Mouse (Mus musculus) liver, embryonic 14.5 days (tissue): Measurements from ENCODE around the gene Gm10260. TPM values are rescaled to one million over a fixed set of nuclear protein-coding genes. Genes with fewer than 3 reads are reported as not detected.

Experiments used
- ATAC-seq: fragments of 200-750 bp; cut with Nextera tagmentation; 2 replicates; pipeline ENCODE4 v1.8.0; 2017; ENCODE audit warnings: moderate number of reproducible peaks, mild to moderate bottlenecking, moderate library complexity; ENCODE audit not compliant: insufficient read depth
- DNase-seq, 3 experiments: peaks; one replicate each; pipeline ENCODE4 v3.0.0-alpha.2; 2012 to 2013; ENCODE audit warnings: low read depth in 3 of 3, low spot score in 3 of 3
- H3K27ac ChIP-seq: fragments of 300-500 bp; sonication (generic); 2 replicates; pipeline ENCODE4 v1.5.1; 2014; ENCODE audit warnings: moderate library complexity, mild to moderate bottlenecking, control low read depth, inconsistent platforms
- H3K27me3 ChIP-seq: fragments of 300-500 bp; sonication (generic); 2 replicates; pipeline ENCODE4 v1.6.1; 2014; ENCODE audit warnings: mild to moderate bottlenecking, low read length, moderate library complexity; ENCODE audit not compliant: control insufficient read depth, insufficient read depth
- H3K36me3 ChIP-seq: fragments of 300-500 bp; sonication (generic); replicated peaks from 2 replicates; pipeline ENCODE4 v1.6.1; 2014; ENCODE audit warnings: low read depth; ENCODE audit not compliant: control insufficient read depth, insufficient read depth
- H3K4me1 ChIP-seq, 2 experiments: fragments of 200-500 bp in 1 of 2; fragments of 300-500 bp in 1 of 2; sonication (generic) in 1 of 2; replicated peaks; 2 replicates each; pipeline ENCODE4 v1.6.1; 2012 to 2014; ENCODE audit warnings: antibody characterized with exemption in 1 of 2, inconsistent platforms in 1 of 2, low read length in 1 of 2; ENCODE audit not compliant: control insufficient read depth in 2 of 2, insufficient read depth in 2 of 2
- H3K4me2 ChIP-seq: fragments of 300-500 bp; sonication (generic); 2 replicates; pipeline ENCODE4 v1.6.1; 2014; ENCODE audit warnings: low read depth, mild to moderate bottlenecking, control low read depth, moderate library complexity
- H3K4me3 ChIP-seq, 2 experiments: fragments of 200-500 bp in 1 of 2; fragments of 300-500 bp in 1 of 2; sonication (generic) in 1 of 2; 2 replicates each; pipeline ENCODE4 v1.5.1; 2012 to 2014; ENCODE audit warnings: low read depth in 2 of 2, low read length in 2 of 2, mild to moderate bottlenecking in 2 of 2, control low read depth in 1 of 2, inconsistent platforms in 1 of 2, moderate library complexity in 1 of 2; ENCODE audit not compliant: insufficient read depth in 1 of 2
- H3K9ac ChIP-seq: fragments of 300-500 bp; sonication (generic); replicated peaks from 2 replicates; pipeline ENCODE4 v1.6.1; 2014; ENCODE audit warnings: mild to moderate bottlenecking, control low read depth, moderate library complexity
- H3K9me3 ChIP-seq: fragments of 300-500 bp; sonication (generic); 2 replicates; pipeline ENCODE4 v1.6.1; 2016; ENCODE audit warnings: low read length, mixed read lengths; ENCODE audit not compliant: control insufficient read depth
- CTCF ChIP-seq: IDR thresholded peaks from 2 replicates; pipeline ENCODE4 v1.5.1; 2016; ENCODE audit warnings: antibody characterized with exemption, low read depth, control low read depth
- EP300 ChIP-seq: IDR thresholded peaks from 2 replicates; pipeline ENCODE4 v1.6.1; 2016; ENCODE audit warnings: antibody characterized with exemption, low read depth
- WGBS: fragments of 180-500 bp; shearing (Covaris S2); extraction: QIAGEN DNeasy Blood & Tissue Kit; methylation state at CpG from one replicate; pipeline ENCODE4 v1.1.7; 2014; ENCODE audit not compliant: insufficient replicate concordance; 5-methylcytosine and 5-hydroxymethylcytosine counted together
- polyA plus RNA-seq, 2 experiments: library from polyadenylated mRNA; depleted of rRNA in 1 of 2; stranded (reverse) in 1 of 2; unstranded in 1 of 2; fragments of >200 nt; fragmentation: Nextera tagmentation in 1 of 2; extraction: Ambion mirVana in 1 of 2; gene quantifications; 2 replicates each; pipeline versions ENCODE4 v1.2.1 to v1.2.3; 2012 to 2014

The Gm10260 gene
- polyA plus RNA-seq, 2 experiments = 0.99 to 3.7 TPM

GRCm38 (mm10) chr13:97750851-97751381, 9.5 kb downstream of the Gm10260 start:
- Histone ChIP-seq H3K9ac (no peak overlapping the region), H3K4me3 (no peak overlapping the region), H3K4me2 (no peak overlapping the region), H3K36me3 (no peaks in the 10 kb centered on the region), H3K27ac (no peak overlapping the region), H3K9me3 (no peaks in the 10 kb centered on the region), H3K4me1 (no peaks in the 10 kb centered on the region; a peak in 1 of 4 replicates), H3K27me3 (no peaks in the 10 kb centered on the region)
- ATAC-seq (no peak), DNase-seq (no peak)
- no peak for TF ChIP-seq EP300
- no peak for TF ChIP-seq CTCF
- 62% methylated on average over 4 of the region's 4 CpGs for WGBS

- DNase-seq (no peak), ATAC-seq (no peak)
- Histone ChIP-seq H3K36me3 (no peaks in the 10 kb centered on the region), H3K4me2 (no peak overlapping the region), H3K9me3 (no peaks in the 10 kb centered on the region), H3K27me3 (no peaks in the 10 kb centered on the region), H3K27ac (no peak overlapping the region), H3K9ac (no peak overlapping the region), H3K4me1 (peaks cover 21 to 26% of the 10 kb centered on the region in 2 experiments), H3K4me3 (no peak overlapping the region)
- TF ChIP-seq EP300 (no peak), CTCF (no peak)
- WGBS = 71% methylated on average over 20 of the region's 20 CpGs
These were observed 13.2 kb downstream of the Gm10260 start for GRCm38 (mm10) chr13:97747037-97747860.

- H3K27ac ChIP-seq = peak overlapping the region; percentile 91; the same call in 1 of the 2 replicates
- H3K9me3 ChIP-seq = no peaks in the 10 kb centered on the region
- no peak for TF ChIP-seq EP300
- peaks cover 24 to 34% of the 10 kb centered on the region in 2 experiments for H3K4me1 ChIP-seq
- 84% methylated on average over 7 of the region's 7 CpGs for WGBS
- no peak for ATAC-seq
- H3K27me3 ChIP-seq = no peaks in the 10 kb centered on the region
- H3K36me3 ChIP-seq = no peaks in the 10 kb centered on the region
- no peak overlapping the region for H3K4me3 ChIP-seq
- DNase-seq = no peak
- no peak overlapping the region for H3K9ac ChIP-seq
- H3K4me2 ChIP-seq = no peak overlapping the region
These were observed 15.8 kb downstream of the Gm10260 start for GRCm38 (mm10) chr13:97744669-97745068.

GRCm38 (mm10) chr13:97744036-97744435, 16.4 kb downstream of the Gm10260 start:
- WGBS = 20% methylated on average over 2 of the region's 2 CpGs
- no peak for DNase-seq

GRCm38 (mm10) chr13:97743229-97743988, 17.0 kb downstream of the Gm10260 start:
- H3K4me2 ChIP-seq = peak overlapping the region; percentile 70
- H3K36me3 ChIP-seq = no peaks in the 10 kb centered on the region
- peak overlapping the region; percentile 91 for H3K27ac ChIP-seq
- ATAC-seq (peak; percentile 94), DNase-seq (peak; percentile 82 to 89 (median 83))
- TF ChIP-seq EP300 (peak; percentile 98), CTCF (no peak)
- H3K4me1 ChIP-seq = peaks cover 24 to 36% of the 10 kb centered on the region in 2 experiments
- 10% methylated on average over 3 of the region's 3 CpGs for WGBS
- H3K9ac ChIP-seq = peak overlapping the region; percentile 69
- peak overlapping the region in 1 of 2 experiments; percentile 16; a peak in 1 of 4 replicates for H3K4me3 ChIP-seq
- H3K27me3 ChIP-seq = no peaks in the 10 kb centered on the region
- H3K9me3 ChIP-seq = no peaks in the 10 kb centered on the region

More at GRCm38 (mm10) chr13:97744036-97744435, 16.4 kb downstream of the Gm10260 start:
- Histone ChIP-seq H3K4me1 (peaks cover 24 to 36% of the 10 kb centered on the region in 2 experiments), H3K9me3 (no peaks in the 10 kb centered on the region), H3K27ac (peak overlapping the region; percentile 91), H3K4me3 (no peak overlapping the region), H3K27me3 (no peaks in the 10 kb centered on the region), H3K36me3 (no peaks in the 10 kb centered on the region), H3K4me2 (peak overlapping the region; percentile 70), H3K9ac (peak overlapping the region; percentile 69)
- no peak for ATAC-seq
- TF ChIP-seq EP300 = no peak
- no peak for TF ChIP-seq CTCF
